Mouse (Mus musculus): ENCODE data around the gene Ucp1. TPM values are rescaled to one million over a fixed set of nuclear protein-coding genes. Genes with fewer than 3 reads are reported as not detected.
"Not testable (repeated sequence)": the region's sequence is repeated elsewhere in the genome, so short reads cannot be mapped to it uniquely, and the experiment has no call there.

Ucp1 gene
- not detected for total RNA-seq (2021)

DNA sequence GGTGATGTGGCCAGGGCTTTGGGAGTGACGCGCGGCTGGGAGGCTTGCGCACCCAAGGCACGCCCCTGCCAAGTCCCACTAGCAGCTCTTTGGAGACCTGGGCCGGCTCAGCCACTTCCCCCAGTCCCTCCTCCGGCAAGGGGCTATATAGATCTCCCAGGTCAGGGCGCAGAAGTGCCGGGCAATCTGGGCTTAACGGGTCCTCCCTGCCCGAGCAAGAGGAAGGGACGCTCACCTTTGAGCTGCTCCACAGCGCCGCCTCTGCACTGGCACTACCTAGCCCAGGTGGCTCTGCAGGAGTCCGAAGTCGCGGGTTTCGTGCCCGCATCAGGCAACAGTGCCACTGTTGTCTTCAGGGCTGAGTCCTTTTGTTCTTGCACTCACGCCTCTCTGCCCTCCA lies at the start of gene Ucp1:
Gene Ucp1, plus strand, starts transcription at position 177 of the 400 bp plus-strand sequence.
- intact Hi-C loops (cut with DNase I), result no loop called here
- no peak for DNase-seq (ENCODE audit: extremely low spot score in 1 of 2, low spot score in 2 of 2)

DNA sequence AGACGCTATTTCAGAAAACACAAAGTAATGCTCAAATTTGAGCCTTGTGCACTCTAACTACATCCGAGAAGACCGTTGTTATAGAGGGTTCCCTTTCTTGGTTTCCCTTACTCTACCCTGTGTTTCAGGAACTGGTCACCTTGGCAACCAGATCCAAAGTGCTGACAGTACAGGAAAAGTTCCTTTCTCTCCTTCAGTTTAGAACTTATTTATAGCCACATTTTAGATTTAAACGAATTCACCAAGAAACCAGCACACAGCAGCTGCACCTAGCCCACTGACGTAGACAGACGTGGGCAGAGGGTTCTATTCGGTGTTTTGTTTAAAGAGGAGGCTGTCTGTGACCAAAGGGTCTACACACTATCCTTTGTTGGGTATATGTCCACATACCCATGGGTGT lies 46.0 kb upstream of the Ucp1 start:
- peak in 1 of 2 experiments; percentile 49 for DNase-seq (ENCODE audit: extremely low spot score in 1 of 2, low spot score in 2 of 2)
- intact Hi-C loops (cut with DNase I), result no loop called here

DNA sequence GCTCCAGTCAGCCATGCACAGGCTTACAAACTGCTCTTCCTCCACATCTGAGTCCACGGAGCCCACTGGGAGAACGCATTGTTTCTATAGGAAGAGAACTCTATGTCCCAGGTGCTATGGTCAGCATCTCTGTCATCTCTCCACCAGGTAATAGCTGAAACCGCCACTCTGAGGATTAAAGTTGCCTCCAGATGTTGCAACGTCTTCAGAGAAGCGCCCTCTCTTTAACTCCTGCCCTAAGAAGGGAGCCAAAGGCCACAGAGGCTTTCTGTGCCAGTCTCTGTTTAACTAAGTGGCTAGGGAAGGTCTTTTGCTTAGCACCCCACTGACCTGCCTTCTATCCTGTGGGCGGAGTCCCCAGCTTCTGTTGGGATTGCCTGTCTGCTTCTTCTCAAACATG lies 39.3 kb upstream of the Ucp1 start:
- intact Hi-C loops (cut with DNase I), result no loop called here
- DNase-seq (ENCODE audit: extremely low spot score in 1 of 2, low spot score in 2 of 2), result no peak

DNA sequence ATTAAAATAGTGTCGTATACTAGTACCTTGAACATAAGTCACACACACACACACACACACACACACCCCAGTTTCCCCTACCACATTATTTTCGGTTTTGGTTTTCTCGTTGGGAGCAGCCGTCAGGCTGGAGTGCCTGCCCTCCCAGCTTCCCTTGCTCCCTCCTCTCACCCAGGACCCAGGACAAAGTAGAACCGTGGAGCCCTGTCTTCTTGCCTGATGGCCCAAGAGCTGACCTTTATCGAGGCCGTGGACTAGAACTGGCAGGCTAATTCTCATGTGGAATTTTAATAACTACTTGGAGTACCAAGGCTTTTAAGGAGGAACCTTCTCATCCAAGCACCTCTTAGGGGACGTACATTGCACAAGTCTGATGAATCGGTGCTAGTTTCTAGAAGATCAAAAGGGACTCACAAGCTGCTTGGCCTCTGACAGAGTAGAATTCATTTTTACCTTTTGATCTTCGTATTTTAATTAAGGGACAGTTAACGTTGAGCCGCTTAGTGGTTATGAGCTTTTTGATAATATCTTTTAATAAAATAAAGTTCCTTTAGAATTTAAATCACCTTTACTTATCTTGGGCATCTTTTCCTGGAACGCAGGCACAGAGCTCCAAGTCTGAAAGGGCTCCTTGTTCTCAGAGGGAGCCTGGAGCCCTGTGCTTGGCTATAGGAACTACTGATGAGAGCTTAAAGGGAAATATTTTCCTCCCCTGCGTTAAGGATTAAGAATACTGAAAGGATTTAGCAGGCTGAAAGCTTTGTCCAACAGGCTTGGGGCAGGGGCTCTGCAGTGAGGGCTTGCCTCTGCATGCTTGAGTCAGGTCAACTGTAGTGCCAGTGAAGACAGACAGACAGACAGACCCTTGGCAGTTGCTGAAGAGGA lies 38.5 kb upstream of the Ucp1 start:
- DNase-seq (ENCODE audit: extremely low spot score in 1 of 2, low spot score in 2 of 2), result no peak
- intact Hi-C loops (cut with DNase I), result no loop called here

DNA sequence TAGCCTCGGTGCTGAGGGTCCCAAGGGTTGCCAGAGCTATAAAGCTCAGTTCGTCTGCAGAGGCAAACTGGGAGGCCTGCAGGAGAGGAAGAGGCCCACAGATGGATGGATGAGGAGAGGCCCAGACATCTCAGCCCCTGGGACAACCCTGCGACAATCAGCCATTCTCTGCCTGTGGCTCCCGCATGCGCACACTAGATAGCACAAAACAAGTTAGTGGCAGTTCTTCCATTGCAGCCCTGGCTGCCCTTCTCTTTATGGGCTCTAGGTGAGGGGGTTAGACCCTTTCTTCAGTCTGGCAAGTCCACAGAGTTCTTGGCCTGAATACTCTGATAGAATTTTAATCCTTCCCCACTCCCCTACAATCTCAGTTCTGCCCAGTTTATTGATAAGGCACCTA lies 37.4 kb upstream of the Ucp1 start:
- no peak for DNase-seq (ENCODE audit: extremely low spot score in 1 of 2, low spot score in 2 of 2)
- intact Hi-C loops (cut with DNase I), result no loop called here

DNA sequence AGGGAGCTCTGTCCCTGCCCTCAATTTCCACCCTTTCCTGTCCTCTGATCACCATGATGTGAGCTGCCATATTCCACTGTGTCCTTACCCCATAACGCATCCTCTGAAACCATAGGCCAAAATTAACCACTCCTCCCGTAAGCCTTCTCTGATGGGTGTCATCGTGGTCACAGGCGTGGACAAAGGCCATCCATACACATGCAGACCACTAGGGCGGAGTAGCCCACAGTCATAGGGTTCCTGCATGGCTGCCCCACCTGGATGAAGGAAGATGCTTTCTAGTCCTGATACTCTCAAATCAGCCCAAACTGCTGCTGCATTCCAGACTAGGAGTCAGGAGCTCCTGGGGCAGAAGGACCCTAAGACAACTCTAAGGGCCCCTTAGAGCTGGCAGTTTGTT lies 32.5 kb upstream of the Ucp1 start:
- DNase-seq (ENCODE audit: extremely low spot score in 1 of 2, low spot score in 2 of 2), result no peak
- intact Hi-C loops (cut with DNase I), result no loop called here

DNA sequence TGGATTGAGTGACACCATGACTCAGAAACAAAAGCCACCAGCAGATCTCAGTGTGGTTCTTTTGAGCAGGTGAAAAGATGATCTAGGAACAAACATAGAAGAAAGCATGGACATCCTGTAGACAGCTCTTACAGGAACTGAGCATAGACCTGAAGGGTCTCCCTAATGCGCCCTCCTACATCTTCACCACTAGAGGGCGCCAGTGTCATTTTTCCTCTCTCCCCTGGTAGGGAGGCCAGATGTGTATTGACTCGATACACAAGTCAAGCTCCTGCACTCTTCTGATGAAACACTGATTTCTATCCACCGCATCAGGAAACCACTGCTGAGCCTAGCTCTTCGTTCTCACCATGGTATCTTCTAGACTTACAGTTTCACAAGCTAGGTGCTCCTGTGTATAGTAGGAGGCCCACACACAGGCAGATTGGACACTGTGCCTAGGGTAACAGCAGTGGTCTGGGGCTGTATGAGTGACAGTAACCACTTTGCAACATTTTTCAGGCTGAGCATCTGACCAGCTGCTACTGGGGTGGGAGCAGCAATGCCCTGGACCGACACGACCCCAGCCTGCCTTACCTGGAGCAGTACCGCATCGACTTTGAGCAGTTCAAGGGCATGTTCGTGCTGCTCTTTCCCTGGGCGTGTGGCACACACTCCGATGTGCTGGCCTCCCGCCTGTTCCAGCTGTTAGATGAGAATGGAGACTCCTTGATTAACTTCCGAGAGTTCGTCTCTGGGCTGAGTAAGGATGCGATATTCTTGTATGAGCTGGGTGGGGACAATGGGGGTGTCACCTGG lies 29.5 kb upstream of the Ucp1 start:
- peak; percentile 17 to 63 for DNase-seq (ENCODE audit: extremely low spot score in 1 of 2, low spot score in 2 of 2)
- intact Hi-C loops (cut with DNase I), result loop anchor here (10.0 kb wide), 1 partner anchor 144 kb away; no protein-coding TSS in a partner anchor

DNA sequence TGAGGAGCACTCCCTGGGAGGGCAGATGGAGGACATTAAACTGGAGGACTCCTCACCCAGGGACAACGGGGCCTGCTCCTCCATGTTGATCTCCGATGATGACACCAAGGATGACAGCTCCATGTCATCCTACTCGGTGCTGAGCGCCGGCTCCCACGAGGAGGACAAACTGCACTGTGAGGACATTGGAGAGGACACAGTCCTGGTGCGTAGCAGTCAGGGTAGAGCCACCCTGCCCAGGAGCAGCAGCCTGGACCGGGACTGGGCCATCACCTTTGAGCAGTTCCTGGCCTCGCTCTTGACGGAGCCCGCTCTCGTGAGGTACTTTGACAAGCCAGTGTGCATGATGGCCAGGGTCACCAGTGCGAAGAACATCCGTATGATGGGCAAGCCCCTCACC lies 19.0 kb upstream of the Ucp1 start:
- intact Hi-C loops (cut with DNase I), result no loop called here
- no peak for DNase-seq (ENCODE audit: extremely low spot score in 1 of 2, low spot score in 2 of 2)

DNA sequence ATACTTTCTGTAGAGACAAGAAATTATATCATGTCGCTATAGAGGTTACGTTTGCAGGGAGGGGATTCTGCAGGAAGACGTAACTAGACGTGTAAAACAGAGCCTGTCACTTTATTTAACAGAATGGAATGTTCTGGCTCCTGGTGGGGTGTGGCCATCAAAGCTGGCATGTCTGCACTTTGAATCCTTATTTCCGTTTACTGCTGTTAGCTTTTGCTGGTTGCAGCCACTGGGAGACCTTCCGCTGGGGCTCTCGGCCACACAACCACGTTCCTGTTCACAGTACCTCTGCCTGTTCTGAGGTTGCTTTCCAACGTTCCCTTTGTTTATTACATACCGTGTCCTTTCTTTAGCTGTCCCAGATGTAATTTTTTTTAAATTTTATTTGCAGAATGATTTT lies 17.7 kb upstream of the Ucp1 start:
- no peak for DNase-seq (ENCODE audit: extremely low spot score in 1 of 2, low spot score in 2 of 2)
- intact Hi-C loops (cut with DNase I), result no loop called here

DNA sequence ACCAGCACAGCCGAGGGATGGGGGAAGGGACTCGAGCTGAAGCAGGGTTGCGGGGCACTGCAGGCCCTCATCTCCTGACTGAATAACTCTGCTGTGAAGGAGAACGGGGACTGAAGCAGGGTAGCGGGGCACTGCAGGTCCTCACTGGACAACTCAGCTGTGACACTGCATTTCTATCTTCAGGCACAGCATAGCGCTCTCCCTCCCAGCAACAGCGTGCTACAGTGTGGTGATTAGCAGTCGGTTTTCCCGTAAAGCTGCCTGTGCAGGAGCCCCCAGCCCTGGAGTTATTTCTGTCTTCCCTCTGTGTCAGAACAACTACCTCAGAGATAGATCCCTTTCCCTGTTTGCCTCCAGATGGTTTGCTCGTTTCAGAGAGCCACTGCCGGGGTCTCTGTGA lies 15.7 kb upstream of the Ucp1 start:
- intact Hi-C loops (cut with DNase I), result no loop called here
- DNase-seq (ENCODE audit: extremely low spot score in 1 of 2, low spot score in 2 of 2), result no peak

DNA sequence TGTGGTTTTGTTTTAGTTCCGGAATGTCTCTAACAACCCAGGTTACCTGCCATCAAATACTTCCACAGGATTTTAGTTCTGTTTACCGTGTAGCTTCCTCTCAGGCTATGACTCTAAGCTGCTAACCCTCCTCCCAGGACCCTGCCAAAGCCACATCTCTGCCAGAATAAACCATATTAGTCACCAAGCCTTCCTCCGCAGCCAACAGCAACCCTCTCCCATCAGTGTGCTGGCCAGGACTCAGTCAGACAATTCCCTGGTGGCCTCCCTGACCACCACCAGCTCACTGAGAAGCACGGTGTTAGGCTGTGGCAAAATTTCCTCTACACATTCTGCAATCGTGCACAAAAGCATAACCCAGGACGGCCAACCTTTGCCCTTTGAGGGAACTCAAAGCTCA lies 11.7 kb upstream of the Ucp1 start:
- no peak for DNase-seq (ENCODE audit: extremely low spot score in 1 of 2, low spot score in 2 of 2)
- intact Hi-C loops (cut with DNase I), result no loop called here

DNA sequence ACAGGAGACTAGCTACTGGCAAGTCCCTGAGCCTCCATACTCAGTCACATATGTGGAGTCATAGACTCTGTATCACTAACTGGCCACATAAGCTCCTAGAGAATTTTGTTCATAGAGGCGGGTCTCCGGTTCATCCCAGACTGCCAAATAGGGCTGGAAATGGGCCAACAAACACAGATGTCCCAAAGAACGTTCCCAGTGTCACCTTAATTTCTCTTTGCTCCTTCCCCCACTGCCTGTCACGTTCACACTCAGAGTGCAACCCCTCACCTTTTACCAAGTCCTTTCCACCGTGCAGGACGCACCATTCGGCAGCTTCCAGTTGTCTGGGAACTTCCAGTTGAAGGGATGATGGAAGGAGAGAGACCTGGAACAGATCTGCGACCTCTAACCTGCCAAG lies 4.8 kb upstream of the Ucp1 start:
- DNase-seq (ENCODE audit: extremely low spot score in 1 of 2, low spot score in 2 of 2), result no peak
- intact Hi-C loops (cut with DNase I), result no loop called here

DNA sequence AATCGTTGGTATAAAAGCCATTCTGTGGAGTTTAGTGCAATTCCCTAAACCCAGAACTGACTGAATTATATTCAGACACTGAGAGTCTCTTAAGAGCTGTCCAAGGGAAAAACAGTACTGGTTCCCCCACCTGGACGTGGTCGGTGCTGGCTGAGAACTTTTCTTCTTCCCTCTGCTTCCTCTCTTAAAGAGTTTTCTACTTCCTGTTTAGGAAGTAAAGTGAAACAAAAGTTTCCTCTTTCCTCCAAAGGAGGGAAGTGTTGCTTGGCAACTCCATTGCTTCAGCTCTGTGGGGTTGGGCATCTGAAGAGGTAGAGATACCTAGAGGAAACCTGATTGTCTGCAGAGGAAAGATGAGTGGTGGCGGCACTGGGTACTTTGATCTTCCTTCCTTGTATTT lies 7.2 kb downstream of the Ucp1 start:
- no peak for DNase-seq (ENCODE audit: extremely low spot score in 1 of 2, low spot score in 2 of 2)
- intact Hi-C loops (cut with DNase I), result no loop called here

DNA sequence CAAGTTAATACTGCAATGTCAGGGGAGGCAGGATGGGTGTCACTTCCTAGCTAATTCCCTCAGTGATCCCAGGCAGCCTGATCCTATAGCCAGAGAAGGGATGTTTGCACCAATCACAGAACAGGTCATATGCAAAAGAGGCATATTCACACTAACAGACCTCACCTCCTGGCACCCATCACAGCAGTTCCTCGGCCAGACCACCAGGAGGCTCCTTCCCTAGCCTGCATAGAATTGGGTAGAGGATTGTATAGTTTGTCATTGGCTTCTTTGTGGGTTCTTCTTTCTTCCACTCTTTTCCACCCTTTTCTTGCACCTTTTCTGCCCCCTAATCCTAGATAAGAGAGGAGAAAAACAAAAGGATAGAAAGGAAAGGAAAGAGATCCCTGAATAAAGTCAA lies 10.0 kb downstream of the Ucp1 start:
- intact Hi-C loops (cut with DNase I), result no loop called here
- DNase-seq (ENCODE audit: extremely low spot score in 1 of 2, low spot score in 2 of 2), result no peak

DNA sequence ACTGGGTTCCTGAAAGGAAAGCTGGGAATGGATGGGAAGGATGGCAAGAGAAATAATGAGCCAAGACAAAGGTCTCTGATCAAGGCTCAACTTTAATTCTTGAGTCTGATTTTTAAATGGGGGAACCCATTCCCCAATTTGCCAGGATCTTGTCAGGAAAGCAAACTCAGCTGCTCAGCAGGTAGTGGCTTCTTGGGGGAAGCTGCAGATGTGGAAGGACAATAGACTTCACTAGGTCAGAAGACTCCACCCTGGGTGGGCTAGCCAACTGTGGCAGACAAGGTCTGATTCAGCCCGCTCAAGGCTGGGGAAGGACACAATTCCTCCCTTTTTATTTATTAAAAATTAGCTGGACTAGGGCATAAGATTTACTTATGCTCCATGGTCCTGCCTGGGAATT lies 14.8 kb downstream of the Ucp1 start:
- intact Hi-C loops (cut with DNase I), result no loop called here
- DNase-seq (ENCODE audit: extremely low spot score in 1 of 2, low spot score in 2 of 2), result no peak

DNA sequence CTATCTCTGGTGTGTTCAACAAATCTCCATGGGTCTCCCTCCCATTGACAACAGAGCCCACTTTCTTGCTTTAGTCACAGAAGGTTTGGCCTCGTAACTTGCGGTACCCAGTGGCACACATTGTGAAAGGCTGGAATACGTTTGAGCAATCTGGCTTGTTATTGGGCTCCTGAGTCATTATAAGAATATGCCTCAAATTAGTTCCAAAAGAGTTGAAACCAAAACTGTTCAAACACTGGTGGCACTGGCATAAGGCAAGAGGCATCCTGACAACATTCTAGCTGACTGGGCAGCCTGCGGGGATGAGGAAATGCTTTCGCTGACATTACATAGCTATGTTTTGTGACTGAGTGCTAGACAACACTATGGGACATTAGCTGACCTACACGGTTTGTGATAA lies 19.7 kb downstream of the Ucp1 start:
- no peak for DNase-seq (ENCODE audit: extremely low spot score in 1 of 2, low spot score in 2 of 2)
- intact Hi-C loops (cut with DNase I), result no loop called here

DNA sequence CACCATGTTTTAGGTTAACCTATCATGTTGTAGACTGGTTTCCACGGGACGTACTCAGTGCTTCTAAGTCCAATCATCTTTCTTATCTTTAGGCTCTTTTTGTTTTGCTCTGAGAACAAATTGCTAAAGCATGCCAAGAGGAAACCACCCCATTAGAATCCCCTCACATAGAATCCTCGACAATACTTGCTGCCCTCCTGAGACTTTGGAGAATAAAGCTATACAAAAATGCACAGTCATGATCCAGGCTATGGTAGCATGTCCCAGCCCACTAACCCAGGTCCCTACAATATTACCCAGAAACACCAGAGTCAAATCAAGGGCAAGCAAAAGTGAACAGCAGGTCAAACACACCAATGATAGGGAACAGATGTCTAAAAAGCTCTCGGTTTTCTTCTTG lies 24.9 kb downstream of the Ucp1 start:
- DNase-seq (ENCODE audit: extremely low spot score in 1 of 2, low spot score in 2 of 2); intact Hi-C loops (cut with DNase I): not testable (repeated sequence)

DNA sequence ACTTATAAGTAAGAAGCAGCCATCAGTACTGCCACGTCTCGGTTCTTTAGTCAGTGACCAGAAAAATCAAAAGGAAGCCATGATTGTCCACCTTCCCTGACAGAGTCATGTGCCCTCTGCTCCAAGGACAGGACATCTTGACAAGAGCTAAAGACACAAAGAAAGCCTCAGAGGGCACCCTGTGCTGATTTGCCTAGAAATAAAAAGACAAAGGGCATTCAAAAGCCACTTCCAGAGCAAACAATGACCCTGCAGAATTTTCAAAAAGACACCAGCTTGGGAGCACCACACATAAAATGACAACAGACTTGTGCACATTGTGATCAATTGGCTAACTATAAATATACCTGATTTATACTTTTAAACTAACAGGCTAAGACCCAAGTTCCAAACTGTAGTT lies 25.5 kb downstream of the Ucp1 start:
- intact Hi-C loops (cut with DNase I), result no loop called here
- DNase-seq (ENCODE audit: extremely low spot score in 1 of 2, low spot score in 2 of 2), result no peak

DNA sequence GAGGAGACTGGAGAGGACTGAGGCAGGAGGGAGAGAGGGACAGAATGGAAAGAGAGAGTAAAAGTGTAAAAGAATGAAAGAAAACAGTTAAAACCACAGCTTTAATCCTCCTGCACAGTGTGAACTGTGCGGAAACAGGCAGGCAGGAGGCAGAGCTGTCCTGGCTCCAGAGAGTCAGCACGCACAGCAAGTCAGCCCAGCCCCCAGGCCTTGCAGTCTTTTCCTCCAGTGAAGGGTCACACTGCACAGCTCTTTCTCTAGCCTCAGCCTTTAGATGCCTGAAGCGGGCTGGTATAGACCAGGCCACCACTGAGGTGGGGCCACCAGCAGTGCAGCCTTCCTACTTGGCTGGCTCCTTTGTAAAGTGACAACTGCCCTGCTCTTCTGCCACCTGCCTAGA lies 30.4 kb downstream of the Ucp1 start:
- intact Hi-C loops (cut with DNase I), result no loop called here
- DNase-seq (ENCODE audit: extremely low spot score in 1 of 2, low spot score in 2 of 2), result no peak

DNA sequence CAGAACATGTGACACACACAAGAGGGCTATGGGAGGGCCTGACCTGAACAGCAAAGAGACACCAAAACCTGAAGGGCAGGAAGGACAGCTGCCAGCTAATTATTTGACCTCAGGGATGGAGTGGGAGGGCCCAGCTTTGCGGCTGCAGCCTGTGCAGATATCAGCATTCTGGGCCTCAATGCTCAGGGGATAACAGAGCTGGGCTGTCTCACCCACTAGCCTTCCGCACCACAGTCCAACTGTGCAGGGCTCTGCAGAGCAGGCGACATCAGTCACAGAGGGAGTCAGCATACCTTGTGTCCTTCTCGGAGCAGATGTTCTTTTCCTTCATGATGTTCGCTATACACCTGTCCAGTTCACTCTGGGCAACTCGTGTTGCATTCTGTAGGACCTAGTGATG lies 32.2 kb downstream of the Ucp1 start:
- DNase-seq (ENCODE audit: extremely low spot score in 1 of 2, low spot score in 2 of 2), result no peak
- intact Hi-C loops (cut with DNase I), result no loop called here
